ENCODE assay signal across 12 mouse cellular contexts in genomic region chr2:120129252-120129908, GRCm38 (mm10). TPM values are rescaled to one million over a fixed set of nuclear protein-coding genes. Genes with fewer than 3 reads are reported as not detected.
DNase-seq lines count a peak whose midpoint lies in the region; ATAC-seq and TF ChIP-seq lines count a peak whose summit lies in the region.
"Had no signal": no experiment of that assay in that cellular context is flagged by ENCODE, and none has a peak within 500 bp of the region (broad histone marks: within the 10 kb centered on the region; RNA-seq: fewer than 3 reads in every experiment).

No protein-coding gene starts in this region.

- no peak overlapping the region for H3K4me2 ChIP-seq in hindbrain, embryonic 16.5 days (ENCODE audit: low read length)
- no peak overlapping the region for H3K4me2 ChIP-seq in lung, postnatal 0 days (replicated peaks; ENCODE audit: low read depth, low read length)
- no peak overlapping the region for H3K4me2 ChIP-seq in heart, postnatal 0 days (ENCODE audit: low read depth, low read length)
- no peak overlapping the region for H3K4me2 ChIP-seq in stomach, embryonic 16.5 days (ENCODE audit: low read depth, low read length)
- H3K4me2 ChIP-seq in midbrain, embryonic 15.5 days, result no peak overlapping the region

- no peak for DNase-seq in hindbrain, embryonic 10.5 days (ENCODE audit: low spot score)
- DNase-seq in lung, postnatal 0 days (ENCODE audit: low spot score), result no peak
- no peak for DNase-seq in lung, postnatal 4 days
- DNase-seq in heart, postnatal 0 days (ENCODE audit: low spot score), result peak; percentile 55
- DNase-seq in cerebellum, postnatal 10 days, result no peak
- DNase-seq: gastrocnemius, postnatal 14 days; right cerebral cortex, postnatal 4 days; thymus, postnatal 36 days had no signal

- no peaks in the 10 kb centered on the region for H3K9me3 ChIP-seq in hindbrain, embryonic 10.5 days
- H3K9me3 ChIP-seq in hindbrain, embryonic 16.5 days (ENCODE audit: control insufficient read depth, low read length), result no peaks in the 10 kb centered on the region
- no peaks in the 10 kb centered on the region for H3K9me3 ChIP-seq in lung, postnatal 0 days (ENCODE audit: low read length)
- no peaks in the 10 kb centered on the region for H3K9me3 ChIP-seq in heart, postnatal 0 days (replicated peaks; ENCODE audit: control insufficient read depth, low read length)
- no peaks in the 10 kb centered on the region for H3K9me3 ChIP-seq in stomach, embryonic 16.5 days (replicated peaks; ENCODE audit: control insufficient read depth, low read length)
- H3K9me3 ChIP-seq in midbrain, embryonic 15.5 days, result no peaks in the 10 kb centered on the region

- TF ChIP-seq CTCF in lung, postnatal 0 days (IDR thresholded peaks at IDR 0.05), result no peak
- TF ChIP-seq CTCF in heart, postnatal 0 days (IDR thresholded peaks at IDR 0.05; ENCODE audit: low read depth), result no peak

- WGBS in hindbrain, embryonic 10.5 days, result 62% methylated on average over 8 of the region's 8 CpGs
- 59% methylated on average over 8 of the region's 8 CpGs for WGBS in hindbrain, embryonic 16.5 days
- WGBS in lung, postnatal 0 days, result 34% methylated on average over 8 of the region's 8 CpGs
- 10% methylated on average over 8 of the region's 8 CpGs for WGBS in heart, postnatal 0 days
- WGBS in stomach, embryonic 16.5 days, result 42% methylated on average over 8 of the region's 8 CpGs
- WGBS in midbrain, embryonic 15.5 days, result 76% methylated on average over 8 of the region's 8 CpGs

- ATAC-seq in hindbrain, embryonic 16.5 days, result no peak
- no peak for ATAC-seq in lung, postnatal 0 days
- peak; percentile 22; the same call in 1 of the 2 replicates for ATAC-seq in heart, postnatal 0 days (ENCODE audit: insufficient read depth, low read depth)
- ATAC-seq in stomach, embryonic 16.5 days (ENCODE audit: insufficient read depth, low FRiP score), result no peak
- no peak for ATAC-seq in midbrain, embryonic 15.5 days (replicated peaks)
- ATAC-seq: activated CD4-positive, CD25-positive, alpha-beta regulatory T cell, adult 4 months had no signal

- H3K27ac ChIP-seq in hindbrain, embryonic 10.5 days, result 0 out of 2 replicates have a peak overlapping the region, but pooled peaks have one; percentile 24
- H3K27ac ChIP-seq in hindbrain, embryonic 16.5 days (ENCODE audit: low read depth, low read length), result no peak overlapping the region
- peak overlapping the region; percentile 74 for H3K27ac ChIP-seq in lung, postnatal 0 days (ENCODE audit: low read length)
- H3K27ac ChIP-seq in heart, postnatal 0 days (ENCODE audit: low read depth), result peak overlapping the region; percentile 94
- peak overlapping the region; percentile 84 for H3K27ac ChIP-seq in stomach, embryonic 16.5 days (ENCODE audit: low read length)
- no peak overlapping the region for H3K27ac ChIP-seq in midbrain, embryonic 15.5 days

- H3K27me3 ChIP-seq in hindbrain, embryonic 10.5 days (ENCODE audit: insufficient read depth, poor library complexity, severe bottlenecking), result no peaks in the 10 kb centered on the region
- H3K27me3 ChIP-seq in hindbrain, embryonic 16.5 days (replicated peaks; ENCODE audit: control insufficient read depth, insufficient read depth, low read length), result no peaks in the 10 kb centered on the region
- H3K27me3 ChIP-seq in lung, postnatal 0 days (replicated peaks; ENCODE audit: insufficient read depth, low read length), result no peaks in the 10 kb centered on the region
- no peaks in the 10 kb centered on the region for H3K27me3 ChIP-seq in heart, postnatal 0 days (ENCODE audit: control insufficient read depth, insufficient read depth, low read length)
- H3K27me3 ChIP-seq in stomach, embryonic 16.5 days (ENCODE audit: control insufficient read depth, insufficient read depth, low read length), result no peaks in the 10 kb centered on the region
- H3K27me3 ChIP-seq in midbrain, embryonic 15.5 days (replicated peaks), result no peaks in the 10 kb centered on the region

- no peak overlapping the region for H3K4me3 ChIP-seq in hindbrain, embryonic 10.5 days
- H3K4me3 ChIP-seq in hindbrain, embryonic 16.5 days (ENCODE audit: low read length), result no peak overlapping the region
- no peak overlapping the region for H3K4me3 ChIP-seq in lung, postnatal 0 days (ENCODE audit: low read depth, low read length)
- H3K4me3 ChIP-seq in heart, postnatal 0 days (ENCODE audit: low read depth, low read length), result no peak overlapping the region
- H3K4me3 ChIP-seq in stomach, embryonic 16.5 days (replicated peaks; ENCODE audit: low read length), result no peak overlapping the region
- H3K4me3 ChIP-seq in midbrain, embryonic 15.5 days, result no peak overlapping the region

- H3K9ac ChIP-seq in hindbrain, embryonic 16.5 days (ENCODE audit: low read depth, low read length), result no peak overlapping the region
- H3K9ac ChIP-seq in lung, postnatal 0 days (replicated peaks; ENCODE audit: low read depth), result no peak overlapping the region
- peak overlapping the region; percentile 24; the same call in 1 of the 2 replicates for H3K9ac ChIP-seq in heart, postnatal 0 days (replicated peaks; ENCODE audit: low read depth, low read length)
- no peak overlapping the region for H3K9ac ChIP-seq in stomach, embryonic 16.5 days (ENCODE audit: low read length)
- no peak overlapping the region for H3K9ac ChIP-seq in midbrain, embryonic 15.5 days

- peaks cover 11% of the 10 kb centered on the region for H3K4me1 ChIP-seq in hindbrain, embryonic 10.5 days (replicated peaks)
- no peaks in the 10 kb centered on the region for H3K4me1 ChIP-seq in hindbrain, embryonic 16.5 days (ENCODE audit: control insufficient read depth, insufficient read depth, low read depth, low read length)
- H3K4me1 ChIP-seq in lung, postnatal 0 days (ENCODE audit: insufficient read depth, low read depth, low read length), result peaks cover 30% of the 10 kb centered on the region
- peaks cover 85% of the 10 kb centered on the region for H3K4me1 ChIP-seq in heart, postnatal 0 days (ENCODE audit: control insufficient read depth, insufficient read depth)
- H3K4me1 ChIP-seq in stomach, embryonic 16.5 days (ENCODE audit: control insufficient read depth, insufficient read depth, low read length), result peaks cover 28% of the 10 kb centered on the region
- H3K4me1 ChIP-seq in midbrain, embryonic 15.5 days, result no peaks in the 10 kb centered on the region

- no peaks in the 10 kb centered on the region for H3K36me3 ChIP-seq in hindbrain, embryonic 10.5 days
- H3K36me3 ChIP-seq in hindbrain, embryonic 16.5 days (ENCODE audit: control insufficient read depth, insufficient read depth, low read length), result peaks cover 2% of the 10 kb centered on the region; the same call in 1 of the 2 replicates
- H3K36me3 ChIP-seq in lung, postnatal 0 days (ENCODE audit: insufficient read depth, low read length), result no peaks in the 10 kb centered on the region
- H3K36me3 ChIP-seq in heart, postnatal 0 days (replicated peaks; ENCODE audit: control insufficient read depth, insufficient read depth, low read length), result peaks cover 32% of the 10 kb centered on the region
- no peaks in the 10 kb centered on the region for H3K36me3 ChIP-seq in stomach, embryonic 16.5 days (ENCODE audit: control insufficient read depth, insufficient read depth, low read length)
- H3K36me3 ChIP-seq in midbrain, embryonic 15.5 days (replicated peaks), result no peaks in the 10 kb centered on the region

- TF ChIP-seq EP300 in lung, postnatal 0 days (IDR thresholded peaks at IDR 0.05), result no peak
- TF ChIP-seq EP300 in heart, postnatal 0 days (IDR thresholded peaks at IDR 0.05; ENCODE audit: low read depth), result no peak

RNA-seq across cellular contexts. Expression of gene Ehd4, which starts 25.0 kb away (rescaled TPM):
- polyA plus RNA-seq in hindbrain, embryonic 10.5 days (2016; fragmentation: Nextera tagmentation; extraction: Ambion mirVana), result 24.8 and 26.5 TPM in 2 replicates
- polyA plus RNA-seq in hindbrain, embryonic 16.5 days (2015; fragmentation: Nextera tagmentation; extraction: Ambion mirVana), result 19.2 and 20.7 TPM in 2 replicates
- 228 and 262 TPM in 2 replicates for polyA plus RNA-seq in lung, postnatal 0 days (2015; fragmentation: Nextera tagmentation; extraction: Ambion mirVana)
- total RNA-seq in heart, postnatal 0 days (2014; rRNA removed; ENCODE audit: low replicate concordance), result 231 and 250 TPM in 2 replicates
- 438 and 547 TPM in 2 replicates for polyA plus RNA-seq in heart, postnatal 0 days (2015; fragmentation: Nextera tagmentation; extraction: Ambion mirVana)
- polyA plus RNA-seq in stomach, embryonic 16.5 days (2015; fragmentation: Nextera tagmentation; extraction: Ambion mirVana), result 46.5 and 55.0 TPM in 2 replicates
- polyA plus RNA-seq in midbrain, embryonic 15.5 days (2015; fragmentation: Nextera tagmentation; extraction: Ambion mirVana), result 17.9 and 20.4 TPM in 2 replicates

Comparison
In these comparisons a context has a peak if more than half of its experiments do, and no peak if none do; other contexts are left out.
1. H3K27ac ChIP-seq: peak in hindbrain, embryonic 10.5 days (single experiment), lung, postnatal 0 days (single experiment), heart, postnatal 0 days (single experiment) and stomach, embryonic 16.5 days (single experiment); none in hindbrain, embryonic 16.5 days (single experiment) and midbrain, embryonic 15.5 days (single experiment).